16 mouse cellular contexts compared by ENCODE assay signal in genomic region chr17:45306506-45306905, GRCm38 (mm10).
"Had no signal": no experiment of that assay in that cellular context is flagged by ENCODE, and none has a peak within 500 bp of the region (broad histone marks: within the 10 kb centered on the region; RNA-seq: fewer than 3 reads in every experiment).

No protein-coding gene starts in this region.

- H3K9ac ChIP-seq: hindbrain, embryonic 15.5 days; limb, embryonic 12.5 days; limb, embryonic 15.5 days; liver, embryonic 14.5 days; liver, postnatal 0 days had no signal

- H3K4me3 ChIP-seq: hindbrain, embryonic 15.5 days; layer of hippocampus, adult 2 months; limb, embryonic 12.5 days; limb, embryonic 15.5 days had no signal

- H3K9me3 ChIP-seq: hindbrain, embryonic 15.5 days; limb, embryonic 15.5 days had no signal

- H3K4me2 ChIP-seq: hindbrain, embryonic 15.5 days; limb, embryonic 12.5 days; limb, embryonic 15.5 days; liver, embryonic 11.5 days had no signal

- H3K27ac ChIP-seq: hindbrain, embryonic 15.5 days; kidney, postnatal 0 days; layer of hippocampus, adult 2 months; limb, embryonic 12.5 days; limb, embryonic 15.5 days; liver, embryonic 14.5 days; macrophage had no signal

- H3K4me1 ChIP-seq: hindbrain, embryonic 15.5 days had no signal

- DNase-seq: kidney, adult 9 months; layer of hippocampus, adult 9-11 months; liver, postnatal 0 days; midbrain, embryonic 14.5 days; thymus, adult 2 months; thymus, postnatal 14 days; thymus, postnatal 4 days had no signal

- H3K36me3 ChIP-seq: hindbrain, embryonic 15.5 days; limb, embryonic 12.5 days; limb, embryonic 15.5 days had no signal

- H3K27me3 ChIP-seq: hindbrain, embryonic 15.5 days had no signal

- ATAC-seq: intestine, postnatal 0 days; liver, postnatal 0 days had no signal
